Mouse (Mus musculus): ENCODE measurements around the gene Lamc2. TPM values are rescaled to one million over a fixed set of nuclear protein-coding genes. Genes with fewer than 3 reads are reported as not detected.

Lamc2 gene
- polyA plus RNA-seq, 1 experiment = 1.3 TPM

DNA sequence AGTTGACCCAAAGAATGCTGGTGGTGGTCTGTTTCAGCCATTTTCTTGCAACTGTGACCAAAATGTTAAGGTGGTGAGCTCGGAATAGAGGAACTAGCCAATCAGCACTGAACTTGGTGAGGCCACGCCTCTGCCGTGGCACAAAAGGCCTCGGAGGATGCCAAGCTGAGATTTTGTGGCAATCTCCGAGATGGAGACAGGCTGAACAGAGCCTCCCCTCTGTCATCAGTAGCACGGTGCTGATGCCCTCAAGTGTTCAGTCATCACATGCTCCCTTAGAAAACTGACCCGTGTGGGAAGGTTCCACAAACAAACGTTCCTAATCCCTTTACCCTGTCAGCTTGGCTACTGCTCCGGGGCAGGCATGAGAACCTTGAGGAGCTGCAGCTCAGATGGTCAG lies 33.1 kb upstream of the Lamc2 start:
- no peak for TF ChIP-seq POLR2A (IDR thresholded peaks at IDR 0.05; ENCODE audit: borderline replicate concordance, insufficient read depth, low read length)
- TF ChIP-seq CTCF (IDR thresholded peaks at IDR 0.05; ENCODE audit: borderline replicate concordance, insufficient read depth, low read depth, low read length) = no peak
- Histone ChIP-seq H3K27ac (ENCODE audit: insufficient read depth, low read length) (no peak overlapping the region), H3K4me3 (replicated peaks; ENCODE audit: insufficient read depth, low read depth, low read length) (no peak overlapping the region), H3K27me3 (ENCODE audit: control insufficient read depth, insufficient read depth, low read length) (no peaks in the 10 kb centered on the region), H3K4me1 (ENCODE audit: control insufficient read depth, insufficient read depth, low read length) (peaks cover 3% of the 10 kb centered on the region; the same call in 1 of the 2 replicates)
- WGBS = 47% methylated on average over 9 of the region's 9 CpGs
- peak; percentile 9 to 17 for DNase-seq

GRCm38 (mm10) chr1:153216516-153216915 lies 30.3 kb upstream of the Lamc2 start:
- Histone ChIP-seq H3K4me1 (ENCODE audit: control insufficient read depth, insufficient read depth, low read length) (peaks cover 3% of the 10 kb centered on the region; the same call in 1 of the 2 replicates), H3K27ac (ENCODE audit: insufficient read depth, low read length) (no peak overlapping the region), H3K4me3 (replicated peaks; ENCODE audit: insufficient read depth, low read depth, low read length) (no peak overlapping the region), H3K27me3 (ENCODE audit: control insufficient read depth, insufficient read depth, low read length) (no peaks in the 10 kb centered on the region)
- TF ChIP-seq CTCF (IDR thresholded peaks at IDR 0.05; ENCODE audit: borderline replicate concordance, insufficient read depth, low read depth, low read length) = no peak
- no peak for TF ChIP-seq POLR2A (IDR thresholded peaks at IDR 0.05; ENCODE audit: borderline replicate concordance, insufficient read depth, low read length)
- no peak for DNase-seq
- WGBS = 81% methylated on average over 4 of the region's 4 CpGs

DNA sequence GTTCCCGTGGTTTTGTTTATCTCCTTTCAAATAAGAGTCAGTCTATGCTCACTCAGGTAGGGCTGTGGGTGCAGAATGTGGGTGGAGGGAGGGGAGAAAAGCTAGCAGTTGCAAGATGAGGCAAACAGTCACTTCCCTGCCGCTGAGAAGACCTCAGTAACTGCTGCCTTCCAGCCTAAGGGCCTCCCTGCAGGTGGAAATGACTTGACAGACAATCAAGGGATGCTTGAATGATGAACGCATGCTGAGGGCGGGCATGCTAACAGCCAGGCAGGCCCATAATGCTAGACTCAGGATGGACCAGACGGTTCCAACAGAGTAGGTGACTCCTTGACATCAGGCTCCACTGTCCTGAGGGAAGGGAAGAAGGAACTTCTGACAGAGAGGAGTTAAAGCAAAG lies 29.4 kb upstream of the Lamc2 start:
- peaks cover 3% of the 10 kb centered on the region; the same call in 1 of the 2 replicates for H3K4me1 ChIP-seq (ENCODE audit: control insufficient read depth, insufficient read depth, low read length)
- no peak overlapping the region for H3K27ac ChIP-seq (ENCODE audit: insufficient read depth, low read length)
- no peak for DNase-seq
- no peak for TF ChIP-seq POLR2A (IDR thresholded peaks at IDR 0.05; ENCODE audit: borderline replicate concordance, insufficient read depth, low read length)
- TF ChIP-seq CTCF (IDR thresholded peaks at IDR 0.05; ENCODE audit: borderline replicate concordance, insufficient read depth, low read depth, low read length) = no peak
- no peak overlapping the region for H3K4me3 ChIP-seq (replicated peaks; ENCODE audit: insufficient read depth, low read depth, low read length)
- no peaks in the 10 kb centered on the region for H3K27me3 ChIP-seq (ENCODE audit: control insufficient read depth, insufficient read depth, low read length)
- 72% methylated on average over 5 of the region's 5 CpGs for WGBS

DNA sequence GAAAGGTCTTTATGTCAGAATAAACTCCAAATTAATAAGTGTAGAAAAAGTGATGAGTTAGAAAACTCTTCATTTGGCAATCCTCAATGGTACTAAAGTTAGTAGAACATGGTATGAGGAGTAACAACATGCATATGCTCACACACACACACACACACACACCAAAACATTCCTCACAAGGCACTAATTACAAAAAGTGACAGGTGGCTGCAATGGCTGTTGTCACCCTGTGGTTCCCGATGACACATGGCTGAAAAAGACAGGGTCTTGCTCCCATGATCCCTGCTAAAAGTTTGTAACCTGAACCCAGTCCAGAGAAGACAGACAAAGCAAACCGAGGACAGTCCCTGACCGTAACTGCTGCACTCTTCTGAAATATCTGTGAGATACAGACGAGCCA lies 24.7 kb upstream of the Lamc2 start:
- TF ChIP-seq POLR2A (IDR thresholded peaks at IDR 0.05; ENCODE audit: borderline replicate concordance, insufficient read depth, low read length) = no peak
- no peak for TF ChIP-seq CTCF (IDR thresholded peaks at IDR 0.05; ENCODE audit: borderline replicate concordance, insufficient read depth, low read depth, low read length)
- 31% methylated on average over 4 of the region's 4 CpGs for WGBS
- Histone ChIP-seq H3K4me3 (replicated peaks; ENCODE audit: insufficient read depth, low read depth, low read length) (no peak overlapping the region), H3K4me1 (ENCODE audit: control insufficient read depth, insufficient read depth, low read length) (no peaks in the 10 kb centered on the region), H3K27ac (ENCODE audit: insufficient read depth, low read length) (no peak overlapping the region), H3K27me3 (ENCODE audit: control insufficient read depth, insufficient read depth, low read length) (no peaks in the 10 kb centered on the region)
- DNase-seq = no peak

DNA sequence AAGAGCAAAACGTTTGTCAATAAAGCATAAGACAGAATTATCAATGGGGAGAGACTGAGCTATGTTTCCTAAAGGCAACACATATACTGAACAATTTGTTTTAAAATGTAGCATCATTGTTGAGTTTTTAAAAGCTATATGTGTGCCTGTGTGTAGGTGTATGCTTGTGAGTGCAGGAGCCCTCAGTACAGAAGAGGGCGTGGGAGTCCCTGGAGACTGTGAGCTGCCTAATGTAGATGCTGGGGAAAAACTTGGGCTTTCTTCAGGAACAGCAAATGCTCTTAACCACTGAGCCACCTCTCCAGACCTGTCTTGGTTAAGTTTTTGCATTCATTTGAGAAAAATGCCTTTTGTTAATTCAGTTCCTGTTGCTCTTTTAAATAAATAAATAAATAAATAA lies 24.0 kb upstream of the Lamc2 start:
- WGBS = 88% methylated on average over 2 of the region's 2 CpGs
- Histone ChIP-seq H3K4me3 (replicated peaks; ENCODE audit: insufficient read depth, low read depth, low read length) (no peak overlapping the region), H3K4me1 (ENCODE audit: control insufficient read depth, insufficient read depth, low read length) (no peaks in the 10 kb centered on the region), H3K27ac (ENCODE audit: insufficient read depth, low read length) (no peak overlapping the region), H3K27me3 (ENCODE audit: control insufficient read depth, insufficient read depth, low read length) (no peaks in the 10 kb centered on the region)
- DNase-seq = no peak
- TF ChIP-seq POLR2A (IDR thresholded peaks at IDR 0.05; ENCODE audit: borderline replicate concordance, insufficient read depth, low read length) (no peak), CTCF (IDR thresholded peaks at IDR 0.05; ENCODE audit: borderline replicate concordance, insufficient read depth, low read depth, low read length) (no peak)

DNA sequence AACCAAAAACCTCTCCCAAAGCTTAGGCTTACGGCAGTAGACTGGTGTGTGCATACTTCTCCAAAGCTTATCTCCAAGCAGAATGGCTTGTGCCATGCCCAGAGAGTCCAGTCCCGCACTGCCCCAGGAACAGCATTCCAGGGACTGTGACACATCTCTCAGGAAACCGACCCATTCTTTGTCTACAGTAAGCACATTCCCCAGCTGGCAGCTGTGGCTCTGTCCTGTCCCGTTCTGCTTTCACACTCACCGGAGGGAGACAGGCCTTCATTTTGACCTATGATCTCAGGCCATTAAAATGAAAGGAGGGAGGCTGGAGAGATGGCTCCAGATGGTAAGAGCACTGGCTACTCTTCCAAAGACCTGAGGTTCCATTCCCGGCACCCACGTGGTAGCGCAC lies 15.9 kb upstream of the Lamc2 start:
- Histone ChIP-seq H3K4me3 (replicated peaks; ENCODE audit: insufficient read depth, low read depth, low read length) (no peak overlapping the region), H3K4me1 (ENCODE audit: control insufficient read depth, insufficient read depth, low read length) (no peaks in the 10 kb centered on the region), H3K27ac (ENCODE audit: insufficient read depth, low read length) (no peak overlapping the region), H3K27me3 (ENCODE audit: control insufficient read depth, insufficient read depth, low read length) (no peaks in the 10 kb centered on the region)
- 70% methylated on average over 8 of the region's 8 CpGs for WGBS
- DNase-seq = no peak
- no peak for TF ChIP-seq POLR2A (IDR thresholded peaks at IDR 0.05; ENCODE audit: borderline replicate concordance, insufficient read depth, low read length)
- TF ChIP-seq CTCF (IDR thresholded peaks at IDR 0.05; ENCODE audit: borderline replicate concordance, insufficient read depth, low read depth, low read length) = no peak

GRCm38 (mm10) chr1:153201448-153201847 lies 15.2 kb upstream of the Lamc2 start:
- no peak for TF ChIP-seq CTCF (IDR thresholded peaks at IDR 0.05; ENCODE audit: borderline replicate concordance, insufficient read depth, low read depth, low read length)
- TF ChIP-seq POLR2A (IDR thresholded peaks at IDR 0.05; ENCODE audit: borderline replicate concordance, insufficient read depth, low read length) = no peak
- 42% methylated on average over 14 of the region's 14 CpGs for WGBS
- DNase-seq = no peak
- no peaks in the 10 kb centered on the region for H3K4me1 ChIP-seq (ENCODE audit: control insufficient read depth, insufficient read depth, low read length)
- no peak overlapping the region for H3K4me3 ChIP-seq (replicated peaks; ENCODE audit: insufficient read depth, low read depth, low read length)
- no peak overlapping the region for H3K27ac ChIP-seq (ENCODE audit: insufficient read depth, low read length)
- H3K27me3 ChIP-seq (ENCODE audit: control insufficient read depth, insufficient read depth, low read length) = no peaks in the 10 kb centered on the region

GRCm38 (mm10) chr1:153197316-153197850 lies 11.1 kb upstream of the Lamc2 start:
- DNase-seq = no peak
- Histone ChIP-seq H3K27ac (ENCODE audit: insufficient read depth, low read length) (no peak overlapping the region), H3K4me1 (ENCODE audit: control insufficient read depth, insufficient read depth, low read length) (no peaks in the 10 kb centered on the region), H3K4me3 (replicated peaks; ENCODE audit: insufficient read depth, low read depth, low read length) (no peak overlapping the region), H3K27me3 (ENCODE audit: control insufficient read depth, insufficient read depth, low read length) (no peaks in the 10 kb centered on the region)
- TF ChIP-seq POLR2A (IDR thresholded peaks at IDR 0.05; ENCODE audit: borderline replicate concordance, insufficient read depth, low read length) (no peak), CTCF (IDR thresholded peaks at IDR 0.05; ENCODE audit: borderline replicate concordance, insufficient read depth, low read depth, low read length) (no peak)
- WGBS = 85% methylated on average over 3 of the region's 3 CpGs
